Mouse (Mus musculus): Measurements from ENCODE around the gene Bmpr2. TPM values are rescaled to one million over a fixed set of nuclear protein-coding genes. Genes with fewer than 3 reads are reported as not detected.

The Bmpr2 gene
- polyA plus RNA-seq, 1 experiment from 2014 or later: 11.2 TPM

GRCm38 (mm10) chr1:59809921-59810320, 46.7 kb downstream of the Bmpr2 start:
- 83% methylated on average over 2 of the region's 2 CpGs for WGBS
- H3K4me2 ChIP-seq (ENCODE audit: low read depth, severe bottlenecking): no peak overlapping the region
- ATAC-seq (ENCODE audit: insufficient number of reproducible peaks, low FRiP score, low TSS enrichment, low read depth): no peak

GRCm38 (mm10) chr1:59812782-59813181, 49.6 kb downstream of the Bmpr2 start:
- no peaks in the 10 kb centered on the region for H3K27me3 ChIP-seq (ENCODE audit: control insufficient read depth, insufficient read depth, low read length)
- H3K36me3 ChIP-seq (ENCODE audit: control insufficient read depth, insufficient read depth, low read length): peaks cover 9% of the 10 kb centered on the region
- ATAC-seq (ENCODE audit: insufficient number of reproducible peaks, low FRiP score, low TSS enrichment, low read depth): no peak

More at GRCm38 (mm10) chr1:59809921-59810320, 46.7 kb downstream of the Bmpr2 start:
- Histone ChIP-seq H3K4me1 (ENCODE audit: control insufficient read depth, insufficient read depth, low read length) (no peaks in the 10 kb centered on the region), H3K9me3 (ENCODE audit: control insufficient read depth, low read length) (no peaks in the 10 kb centered on the region), H3K4me3 (ENCODE audit: low read depth, low read length) (no peak overlapping the region), H3K27ac (replicated peaks; ENCODE audit: low read depth, low read length) (no peak overlapping the region), H3K9ac (ENCODE audit: low read length) (no peak overlapping the region), H3K36me3 (ENCODE audit: control insufficient read depth, insufficient read depth, low read length) (no peaks in the 10 kb centered on the region), H3K27me3 (ENCODE audit: control insufficient read depth, insufficient read depth, low read length) (no peaks in the 10 kb centered on the region)
- DNase-seq (ENCODE audit: low spot score): no peak

GRCm38 (mm10) chr1:59825421-59825820, 62.2 kb downstream of the Bmpr2 start:
- no peak overlapping the region for H3K9ac ChIP-seq (ENCODE audit: low read length)
- H3K27me3 ChIP-seq (ENCODE audit: control insufficient read depth, insufficient read depth, low read length): no peaks in the 10 kb centered on the region
- H3K27ac ChIP-seq (replicated peaks; ENCODE audit: low read depth, low read length): no peak overlapping the region
- DNase-seq (ENCODE audit: low spot score) (no peak), ATAC-seq (ENCODE audit: insufficient number of reproducible peaks, low FRiP score, low TSS enrichment, low read depth) (no peak)
- H3K4me2 ChIP-seq (ENCODE audit: low read depth, severe bottlenecking): no peak overlapping the region
- H3K36me3 ChIP-seq (ENCODE audit: control insufficient read depth, insufficient read depth, low read length): peaks cover 5% of the 10 kb centered on the region; the same call in 1 of the 2 replicates
- H3K4me3 ChIP-seq (ENCODE audit: low read depth, low read length): no peak overlapping the region
- H3K9me3 ChIP-seq (ENCODE audit: control insufficient read depth, low read length): no peaks in the 10 kb centered on the region
- no peaks in the 10 kb centered on the region for H3K4me1 ChIP-seq (ENCODE audit: control insufficient read depth, insufficient read depth, low read length)

More at GRCm38 (mm10) chr1:59812782-59813181, 49.6 kb downstream of the Bmpr2 start:
- Histone ChIP-seq H3K4me2 (ENCODE audit: low read depth, severe bottlenecking) (no peak overlapping the region), H3K27ac (replicated peaks; ENCODE audit: low read depth, low read length) (no peak overlapping the region), H3K9me3 (ENCODE audit: control insufficient read depth, low read length) (no peaks in the 10 kb centered on the region), H3K4me3 (ENCODE audit: low read depth, low read length) (no peak overlapping the region), H3K9ac (ENCODE audit: low read length) (no peak overlapping the region), H3K4me1 (ENCODE audit: control insufficient read depth, insufficient read depth, low read length) (no peaks in the 10 kb centered on the region)
- no peak for DNase-seq (ENCODE audit: low spot score)
- whole genome bisulfite sequencing: 87% methylated on average over 4 of the region's 4 CpGs

GRCm38 (mm10) chr1:59826583-59826982, 63.4 kb downstream of the Bmpr2 start:
- no peak overlapping the region for H3K9ac ChIP-seq (ENCODE audit: low read length)

GRCm38 (mm10) chr1:59829410-59829809, 66.2 kb downstream of the Bmpr2 start:
- ATAC-seq (ENCODE audit: insufficient number of reproducible peaks, low FRiP score, low TSS enrichment, low read depth) (no peak), DNase-seq (ENCODE audit: low spot score) (no peak)
- Histone ChIP-seq H3K9me3 (ENCODE audit: control insufficient read depth, low read length) (no peaks in the 10 kb centered on the region), H3K9ac (ENCODE audit: low read length) (no peak overlapping the region), H3K27ac (replicated peaks; ENCODE audit: low read depth, low read length) (no peak overlapping the region), H3K4me3 (ENCODE audit: low read depth, low read length) (no peak overlapping the region), H3K4me1 (ENCODE audit: control insufficient read depth, insufficient read depth, low read length) (0 out of 2 replicates have a peak, but pooled peaks cover 2% of the 10 kb centered on the region), H3K4me2 (ENCODE audit: low read depth, severe bottlenecking) (no peak overlapping the region), H3K27me3 (ENCODE audit: control insufficient read depth, insufficient read depth, low read length) (no peaks in the 10 kb centered on the region), H3K36me3 (ENCODE audit: control insufficient read depth, insufficient read depth, low read length) (peaks cover 3% of the 10 kb centered on the region; the same call in 1 of the 2 replicates)
- WGBS: 89% methylated on average over 2 of the region's 2 CpGs

More at GRCm38 (mm10) chr1:59826583-59826982, 63.4 kb downstream of the Bmpr2 start:
- no peaks in the 10 kb centered on the region for H3K27me3 ChIP-seq (ENCODE audit: control insufficient read depth, insufficient read depth, low read length)
- H3K36me3 ChIP-seq (ENCODE audit: control insufficient read depth, insufficient read depth, low read length): peaks cover 5% of the 10 kb centered on the region; the same call in 1 of the 2 replicates
- no peaks in the 10 kb centered on the region for H3K9me3 ChIP-seq (ENCODE audit: control insufficient read depth, low read length)
- no peak overlapping the region for H3K27ac ChIP-seq (replicated peaks; ENCODE audit: low read depth, low read length)
- H3K4me1 ChIP-seq (ENCODE audit: control insufficient read depth, insufficient read depth, low read length): no peaks in the 10 kb centered on the region
- ATAC-seq (ENCODE audit: insufficient number of reproducible peaks, low FRiP score, low TSS enrichment, low read depth) (no peak), DNase-seq (ENCODE audit: low spot score) (no peak)
- 94% methylated on average over 8 of the region's 8 CpGs for WGBS
- no peak overlapping the region for H3K4me3 ChIP-seq (ENCODE audit: low read depth, low read length)
- H3K4me2 ChIP-seq (ENCODE audit: low read depth, severe bottlenecking): no peak overlapping the region

DNA sequence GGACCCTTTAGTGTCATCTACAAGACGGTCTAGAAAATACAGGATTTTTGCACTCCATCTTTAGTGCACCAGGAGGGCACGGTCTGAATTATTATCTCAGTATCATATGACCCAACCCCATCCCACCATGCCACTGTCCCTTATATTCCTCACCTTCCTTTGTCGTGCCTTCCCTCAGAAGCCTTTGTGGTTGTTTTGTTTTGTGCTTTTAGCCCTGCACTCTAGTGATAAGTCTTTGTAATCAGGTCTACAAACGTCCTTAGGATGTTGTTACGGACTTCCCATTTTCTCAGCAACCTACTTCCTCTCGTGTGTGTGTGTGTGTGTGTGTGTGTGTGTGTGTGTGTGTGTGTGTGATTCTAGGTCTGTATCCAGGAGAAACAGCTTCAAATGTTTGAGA, 67.0 kb downstream of the Bmpr2 start:
- DNase-seq (ENCODE audit: low spot score) (no peak), ATAC-seq (ENCODE audit: insufficient number of reproducible peaks, low FRiP score, low TSS enrichment, low read depth) (no peak)
- Histone ChIP-seq H3K9me3 (ENCODE audit: control insufficient read depth, low read length) (no peaks in the 10 kb centered on the region), H3K4me3 (ENCODE audit: low read depth, low read length) (no peak overlapping the region), H3K36me3 (ENCODE audit: control insufficient read depth, insufficient read depth, low read length) (peaks cover 3% of the 10 kb centered on the region; the same call in 1 of the 2 replicates), H3K4me1 (ENCODE audit: control insufficient read depth, insufficient read depth, low read length) (0 out of 2 replicates have a peak, but pooled peaks cover 2% of the 10 kb centered on the region), H3K27ac (replicated peaks; ENCODE audit: low read depth, low read length) (no peak overlapping the region), H3K9ac (ENCODE audit: low read length) (no peak overlapping the region), H3K27me3 (ENCODE audit: control insufficient read depth, insufficient read depth, low read length) (no peaks in the 10 kb centered on the region), H3K4me2 (ENCODE audit: low read depth, severe bottlenecking) (no peak overlapping the region)
- WGBS: 81% methylated on average over 6 of the region's 6 CpGs

DNA sequence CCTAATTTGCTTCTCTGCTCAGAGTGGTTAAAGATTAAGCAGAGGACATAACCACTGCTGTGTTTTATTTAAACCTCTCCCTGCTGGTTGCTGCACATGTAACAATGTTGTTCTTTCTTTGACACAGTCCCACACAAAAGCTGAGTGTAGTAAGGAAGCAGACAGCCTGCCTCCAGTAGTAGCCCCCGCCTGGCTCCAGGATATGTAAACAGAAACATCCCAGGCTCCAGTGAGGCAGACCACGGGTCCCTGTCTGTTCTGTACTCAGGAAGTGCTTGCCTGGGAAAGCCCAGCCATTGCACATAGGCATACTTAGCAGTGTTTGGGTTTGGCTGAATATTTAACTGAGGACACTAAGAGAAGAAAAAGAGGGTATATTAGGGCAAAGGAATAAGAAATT, 70.5 kb downstream of the Bmpr2 start:
- Histone ChIP-seq H3K4me1 (ENCODE audit: control insufficient read depth, insufficient read depth, low read length) (0 out of 2 replicates have a peak, but pooled peaks cover 2% of the 10 kb centered on the region), H3K9ac (ENCODE audit: low read length) (no peak overlapping the region), H3K9me3 (ENCODE audit: control insufficient read depth, low read length) (no peaks in the 10 kb centered on the region), H3K36me3 (ENCODE audit: control insufficient read depth, insufficient read depth, low read length) (no peaks in the 10 kb centered on the region), H3K27ac (replicated peaks; ENCODE audit: low read depth, low read length) (no peak overlapping the region; the same call in 1 of the 2 replicates), H3K27me3 (ENCODE audit: control insufficient read depth, insufficient read depth, low read length) (no peaks in the 10 kb centered on the region), H3K4me2 (ENCODE audit: low read depth, severe bottlenecking) (no peak overlapping the region), H3K4me3 (ENCODE audit: low read depth, low read length) (no peak overlapping the region)
- DNase-seq (ENCODE audit: low spot score): peak; percentile 41
- WGBS: 3% methylated on average over 2 of the region's 2 CpGs
- ATAC-seq (ENCODE audit: insufficient number of reproducible peaks, low FRiP score, low TSS enrichment, low read depth): no peak

DNA sequence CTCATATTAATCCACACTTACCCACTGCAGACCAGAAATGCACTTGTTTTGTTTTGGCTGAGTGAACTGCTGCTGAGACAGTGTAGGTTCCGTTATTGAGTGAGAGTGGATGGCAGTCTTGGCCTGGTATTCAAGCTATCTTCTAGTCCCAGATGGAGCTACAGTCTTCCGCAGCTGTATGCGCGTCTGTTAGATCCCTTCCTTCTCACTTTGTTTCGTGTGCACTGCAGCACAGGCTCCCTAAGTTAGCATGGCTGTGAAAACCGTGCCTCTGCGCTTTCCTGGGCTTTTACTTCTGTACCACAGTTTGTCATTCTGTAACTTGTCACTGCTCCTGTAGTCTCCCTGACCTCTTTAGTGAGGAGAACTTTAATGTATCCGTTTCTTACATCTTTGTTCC, 85.1 kb downstream of the Bmpr2 start:
- ATAC-seq (ENCODE audit: insufficient number of reproducible peaks, low FRiP score, low TSS enrichment, low read depth) (no peak), DNase-seq (ENCODE audit: low spot score) (no peak)
- WGBS: 89% methylated on average over 8 of the region's 8 CpGs
- no peaks in the 10 kb centered on the region for H3K27me3 ChIP-seq (ENCODE audit: control insufficient read depth, insufficient read depth, low read length)
- H3K36me3 ChIP-seq (ENCODE audit: control insufficient read depth, insufficient read depth, low read length): no peaks in the 10 kb centered on the region; the same call in 1 of the 2 replicates
- no peak overlapping the region for H3K27ac ChIP-seq (replicated peaks; ENCODE audit: low read depth, low read length)
- no peaks in the 10 kb centered on the region for H3K9me3 ChIP-seq (ENCODE audit: control insufficient read depth, low read length)
- no peak overlapping the region for H3K4me3 ChIP-seq (ENCODE audit: low read depth, low read length)
- no peak overlapping the region for H3K4me2 ChIP-seq (ENCODE audit: low read depth, severe bottlenecking)
- H3K9ac ChIP-seq (ENCODE audit: low read length): no peak overlapping the region
- H3K4me1 ChIP-seq (ENCODE audit: control insufficient read depth, insufficient read depth, low read length): no peaks in the 10 kb centered on the region

DNA sequence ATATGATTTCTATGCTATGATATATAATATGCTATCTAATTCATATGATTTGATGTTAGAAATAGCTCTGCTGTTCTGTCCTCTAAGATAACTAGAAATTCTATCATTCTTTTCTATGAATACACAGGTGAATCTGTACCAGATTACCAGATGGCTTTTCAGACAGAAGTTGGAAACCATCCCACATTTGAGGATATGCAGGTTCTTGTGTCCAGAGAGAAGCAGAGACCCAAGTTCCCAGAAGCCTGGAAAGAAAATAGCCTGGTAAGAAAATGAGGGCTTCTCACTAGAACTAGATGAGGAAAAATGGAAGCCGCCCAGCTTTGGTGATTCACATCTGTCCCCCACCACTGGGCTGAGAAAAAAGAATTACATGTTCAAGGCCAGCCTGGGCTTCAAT, 95.8 kb downstream of the Bmpr2 start:
- H3K9me3 ChIP-seq (ENCODE audit: control insufficient read depth, low read length): no peaks in the 10 kb centered on the region
- DNase-seq (ENCODE audit: low spot score) (no peak), ATAC-seq (ENCODE audit: insufficient number of reproducible peaks, low FRiP score, low TSS enrichment, low read depth) (no peak)
- no peaks in the 10 kb centered on the region for H3K4me1 ChIP-seq (ENCODE audit: control insufficient read depth, insufficient read depth, low read length)
- H3K4me3 ChIP-seq (ENCODE audit: low read depth, low read length): no peak overlapping the region
- H3K27me3 ChIP-seq (ENCODE audit: control insufficient read depth, insufficient read depth, low read length): no peaks in the 10 kb centered on the region
- 94% methylated on average over 1 of the region's 1 CpGs for WGBS
- no peak overlapping the region for H3K4me2 ChIP-seq (ENCODE audit: low read depth, severe bottlenecking)
- peaks cover 11% of the 10 kb centered on the region; the same call in 1 of the 2 replicates for H3K36me3 ChIP-seq (ENCODE audit: control insufficient read depth, insufficient read depth, low read length)
- no peak overlapping the region for H3K9ac ChIP-seq (ENCODE audit: low read length)
- no peak overlapping the region for H3K27ac ChIP-seq (replicated peaks; ENCODE audit: low read depth, low read length)
